Mouse (Mus musculus): ENCODE results near the gene Kcnh6. TPM values are rescaled to one million over a fixed set of nuclear protein-coding genes. Genes with fewer than 3 reads are reported as not detected.
"Not testable (repeated sequence)": the region's sequence is repeated elsewhere in the genome, so short reads cannot be mapped to it uniquely, and the experiment has no call there.

Gene Kcnh6
- polyA plus RNA-seq, 1 experiment from 2014 or later: 0.03 TPM

DNA sequence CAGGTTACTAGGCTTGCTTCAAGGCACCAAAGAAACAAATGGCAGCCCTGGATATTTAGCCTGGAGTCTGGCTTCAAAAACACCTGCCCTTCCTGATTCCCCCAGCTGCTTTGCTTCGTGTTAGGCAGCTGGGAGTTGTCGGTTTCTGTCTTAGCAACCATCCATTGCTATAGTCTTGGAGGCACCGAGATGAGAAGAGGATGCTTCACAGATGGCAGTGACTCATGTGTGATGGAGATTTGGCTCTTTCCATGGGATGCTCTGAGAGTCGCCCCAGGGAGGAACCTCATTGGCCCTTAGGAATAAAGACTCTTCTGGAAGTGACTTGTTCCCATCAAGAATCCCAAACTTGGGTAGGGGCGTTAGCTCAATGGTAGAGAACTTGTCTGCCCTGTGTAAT lies 8.5 kb downstream of the Kcnh6 start:
- Histone ChIP-seq H3K4me2 (no peak overlapping the region), H3K27ac (no peak overlapping the region), H3K4me1 (replicated peaks) (0 out of 2 replicates have a peak, but pooled peaks cover 7% of the 10 kb centered on the region), H3K9ac (no peak overlapping the region), H3K36me3 (no peaks in the 10 kb centered on the region), H3K9me3 (replicated peaks) (no peaks in the 10 kb centered on the region), H3K27me3 (peaks cover 93% of the 10 kb centered on the region), H3K4me3 (replicated peaks) (no peak overlapping the region)
- 57% methylated on average over 5 of the region's 5 CpGs for WGBS (ENCODE audit: insufficient replicate concordance)
- DNase-seq (no peak), ATAC-seq (ENCODE audit: low read depth) (no peak)

DNA sequence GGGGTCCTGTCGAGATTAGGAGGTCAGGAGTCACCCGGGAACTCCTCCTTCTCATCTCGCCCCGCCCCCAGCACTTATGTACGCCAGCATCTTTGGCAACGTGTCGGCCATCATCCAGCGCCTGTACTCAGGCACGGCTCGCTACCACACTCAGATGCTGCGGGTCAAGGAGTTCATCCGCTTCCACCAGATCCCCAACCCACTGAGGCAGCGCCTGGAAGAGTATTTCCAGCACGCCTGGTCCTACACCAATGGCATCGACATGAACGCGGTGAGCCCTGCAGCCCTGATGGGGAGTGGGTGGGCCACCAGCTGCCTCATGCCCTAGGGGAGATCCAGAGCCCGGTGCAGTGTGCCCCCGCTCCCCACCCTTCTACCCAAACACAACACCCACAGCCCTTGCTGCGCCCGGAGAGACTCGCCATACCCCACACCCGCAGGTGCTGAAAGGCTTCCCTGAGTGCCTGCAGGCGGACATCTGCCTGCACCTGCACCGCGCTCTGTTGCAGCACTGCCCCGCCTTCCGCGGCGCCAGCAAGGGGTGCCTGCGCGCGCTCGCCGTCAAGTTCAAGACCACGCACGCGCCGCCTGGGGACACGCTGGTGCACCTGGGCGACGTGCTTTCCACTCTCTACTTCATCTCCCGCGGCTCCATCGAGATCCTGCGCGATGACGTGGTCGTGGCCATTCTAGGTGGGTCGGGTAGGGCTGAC lies 12.3 kb downstream of the Kcnh6 start:
- H3K27me3 ChIP-seq: peaks cover 95% of the 10 kb centered on the region
- 3% methylated on average over 50 of the region's 50 CpGs for WGBS (ENCODE audit: insufficient replicate concordance)
- no peak overlapping the region for H3K4me3 ChIP-seq (replicated peaks)
- H3K9me3 ChIP-seq (replicated peaks): no peaks in the 10 kb centered on the region
- no peaks in the 10 kb centered on the region for H3K36me3 ChIP-seq
- ATAC-seq (ENCODE audit: low read depth) (no peak), DNase-seq (no peak)
- no peak overlapping the region for H3K9ac ChIP-seq
- no peak overlapping the region for H3K4me2 ChIP-seq
- H3K4me1 ChIP-seq (replicated peaks): 0 out of 2 replicates have a peak, but pooled peaks cover 7% of the 10 kb centered on the region
- H3K27ac ChIP-seq: no peak overlapping the region

DNA sequence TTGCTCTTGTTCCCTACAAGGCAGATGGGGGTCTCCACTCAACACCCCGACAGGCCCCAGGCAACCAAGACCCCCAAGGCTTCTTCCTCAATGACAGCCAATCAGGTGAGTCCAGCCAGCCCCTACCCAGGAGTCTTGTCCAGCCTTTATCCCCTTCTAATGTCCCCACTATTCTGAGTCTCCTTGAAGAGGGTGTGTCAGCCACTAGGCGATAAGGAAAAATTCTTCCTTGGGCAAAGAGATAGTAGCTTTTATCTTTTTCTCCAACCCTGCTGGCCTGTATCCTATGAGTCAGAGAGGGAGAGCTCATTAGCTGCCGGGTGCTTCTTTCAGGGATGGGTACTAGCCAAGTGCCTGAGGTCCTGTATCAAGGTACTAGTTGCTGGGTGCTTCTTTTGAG lies 17.9 kb downstream of the Kcnh6 start:
- H3K27ac ChIP-seq: no peak overlapping the region
- H3K4me1 ChIP-seq (replicated peaks): peaks cover 20% of the 10 kb centered on the region
- no peak overlapping the region for H3K4me3 ChIP-seq (replicated peaks)
- no peak for DNase-seq
- peaks cover 10% of the 10 kb centered on the region for H3K36me3 ChIP-seq
- peaks cover 51% of the 10 kb centered on the region for H3K27me3 ChIP-seq
- WGBS (ENCODE audit: insufficient replicate concordance): 34% methylated on average over 3 of the region's 3 CpGs
- H3K9ac ChIP-seq: no peak overlapping the region
- no peaks in the 10 kb centered on the region for H3K9me3 ChIP-seq (replicated peaks)
- peak; percentile 73 for ATAC-seq (ENCODE audit: low read depth)
- H3K4me2 ChIP-seq: no peak overlapping the region

DNA sequence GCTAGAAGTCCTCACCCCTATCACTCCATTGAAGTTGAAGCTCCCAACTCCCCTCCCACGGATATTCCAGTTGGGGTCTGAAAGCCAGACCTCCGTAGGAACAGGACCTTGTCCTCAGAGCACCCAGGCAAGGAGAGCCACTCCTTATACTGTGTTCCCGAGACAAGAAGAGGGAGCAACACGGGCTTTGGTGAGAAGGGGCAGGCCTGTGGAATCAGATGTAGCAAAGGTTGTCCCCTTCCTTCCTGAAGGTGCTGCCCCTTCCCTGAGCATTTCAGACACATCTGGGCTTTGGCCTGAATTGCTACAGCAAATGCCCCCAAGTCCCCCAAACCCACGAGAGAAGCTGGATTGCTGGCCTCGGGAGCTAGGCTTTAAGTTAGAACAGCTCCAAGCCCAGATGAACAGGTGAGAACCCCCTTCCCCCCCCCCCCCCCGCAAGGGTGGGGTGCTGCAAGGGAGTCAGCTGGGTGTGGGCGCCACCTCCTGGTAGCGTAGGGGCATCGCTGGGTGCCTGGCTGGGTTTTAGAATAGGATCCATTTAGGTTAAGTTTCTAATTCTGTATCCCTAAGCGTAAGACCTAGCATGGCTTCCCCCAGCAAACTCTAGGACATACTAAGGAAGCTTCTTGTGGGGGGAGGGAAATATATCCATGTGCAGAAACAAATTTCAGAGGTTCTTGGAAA lies 18.7 kb downstream of the Kcnh6 start:
- Histone ChIP-seq H3K27ac (no peak overlapping the region), H3K9me3 (replicated peaks) (no peaks in the 10 kb centered on the region), H3K27me3 (peaks cover 43% of the 10 kb centered on the region), H3K4me3 (replicated peaks) (no peak overlapping the region), H3K4me2 (peak overlapping the region; percentile 12; the same call in 1 of the 2 replicates), H3K36me3 (peaks cover 10% of the 10 kb centered on the region), H3K9ac (0 out of 2 replicates have a peak overlapping the region, but pooled peaks have one; percentile 22), H3K4me1 (replicated peaks) (peaks cover 20% of the 10 kb centered on the region)
- ATAC-seq (ENCODE audit: low read depth) (peak; percentile 48; the same call in 1 of the 2 replicates), DNase-seq (peak; percentile 30)
- WGBS (ENCODE audit: insufficient replicate concordance): 23% methylated on average over 11 of the region's 11 CpGs

DNA sequence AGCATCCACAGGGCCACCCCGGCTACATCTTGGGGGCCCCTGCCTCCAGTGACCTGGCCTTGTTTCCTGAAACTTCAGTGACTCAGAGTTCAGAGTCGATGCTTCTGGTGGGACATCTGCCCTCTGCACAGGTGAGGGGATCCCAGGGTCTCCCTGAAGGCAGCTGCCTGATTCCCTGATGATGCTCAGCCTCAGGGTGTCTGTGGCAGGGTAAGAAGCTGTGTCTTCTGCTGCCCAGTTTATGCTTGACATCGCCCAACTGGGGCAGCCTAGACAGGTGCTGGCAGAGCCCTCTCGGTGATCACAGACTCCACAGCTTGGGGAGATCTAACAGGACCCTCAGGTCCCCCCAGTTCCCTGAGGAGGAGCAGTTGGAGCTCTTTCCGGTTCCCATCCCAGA lies 19.7 kb downstream of the Kcnh6 start:
- Histone ChIP-seq H3K4me2 (no peak overlapping the region), H3K36me3 (peaks cover 10% of the 10 kb centered on the region), H3K4me3 (replicated peaks) (no peak overlapping the region), H3K27ac (no peak overlapping the region), H3K9me3 (replicated peaks) (no peaks in the 10 kb centered on the region), H3K4me1 (replicated peaks) (peaks cover 20% of the 10 kb centered on the region), H3K27me3 (peaks cover 33% of the 10 kb centered on the region), H3K9ac (no peak overlapping the region)
- WGBS (ENCODE audit: insufficient replicate concordance): 86% methylated on average over 5 of the region's 5 CpGs
- DNase-seq: no peak
- ATAC-seq (ENCODE audit: low read depth): no peak

DNA sequence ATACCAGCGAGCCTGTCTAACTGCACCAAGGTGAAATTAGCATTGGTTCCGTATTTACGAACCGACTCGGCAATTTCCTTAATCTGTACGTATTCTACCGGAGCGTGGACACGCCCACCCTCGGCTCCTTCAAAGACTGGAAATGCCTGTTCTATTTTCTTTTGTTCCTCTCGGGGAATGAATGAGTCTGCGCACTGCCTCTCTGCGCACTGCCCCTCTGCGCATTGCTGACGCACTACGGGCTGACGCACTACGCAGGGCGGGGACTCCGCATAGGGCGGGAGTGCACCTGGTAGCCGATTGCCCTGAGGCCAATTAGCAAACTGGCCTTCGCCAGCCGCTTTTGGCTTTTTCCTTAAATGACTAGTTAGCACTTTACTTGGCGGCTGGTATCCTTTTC lies 24.1 kb downstream of the Kcnh6 start:
- H3K9ac ChIP-seq: peak overlapping the region; percentile 66
- peaks cover 29% of the 10 kb centered on the region for H3K4me1 ChIP-seq (replicated peaks)
- H3K9me3 ChIP-seq (replicated peaks); H3K36me3 ChIP-seq; H3K27ac ChIP-seq; H3K27me3 ChIP-seq; ATAC-seq (ENCODE audit: low read depth): not testable (repeated sequence)
- peak overlapping the region; percentile 60 for H3K4me3 ChIP-seq (replicated peaks)
- peak; percentile 26 for DNase-seq
- WGBS (ENCODE audit: insufficient replicate concordance): 11% methylated on average over 9 of the region's 25 CpGs
- peak overlapping the region; percentile 54 for H3K4me2 ChIP-seq

DNA sequence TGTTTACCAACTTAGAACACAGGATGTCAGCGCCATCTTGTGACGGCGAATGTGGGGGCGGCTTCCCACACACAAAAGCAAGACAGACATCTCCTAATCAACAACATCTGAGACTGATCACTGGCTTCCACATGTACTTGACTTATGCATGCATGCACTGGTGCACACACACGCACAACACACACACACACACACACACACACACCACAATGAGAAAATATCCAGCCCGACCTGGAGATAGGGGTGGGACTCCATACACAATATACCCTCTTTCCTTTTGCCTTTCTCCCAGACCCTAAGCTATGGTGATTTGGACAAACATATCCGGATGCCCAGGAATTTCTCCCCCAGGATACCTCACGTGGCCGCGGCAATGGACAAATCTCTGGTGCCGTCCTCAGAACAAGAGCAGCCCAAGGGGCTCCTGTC lies 25.6 kb downstream of the Kcnh6 start:
- no peaks in the 10 kb centered on the region for H3K9me3 ChIP-seq (replicated peaks)
- DNase-seq (no peak), ATAC-seq (ENCODE audit: low read depth) (peak; percentile 6; the same call in 1 of the 2 replicates)
- peak overlapping the region; percentile 88 for H3K27ac ChIP-seq
- peak overlapping the region; percentile 45 for H3K4me3 ChIP-seq (replicated peaks)
- 39% methylated on average over 11 of the region's 11 CpGs for whole genome bisulfite sequencing (ENCODE audit: insufficient replicate concordance)
- no peaks in the 10 kb centered on the region for H3K36me3 ChIP-seq
- no peaks in the 10 kb centered on the region for H3K27me3 ChIP-seq
- H3K4me2 ChIP-seq: peak overlapping the region; percentile 63
- H3K4me1 ChIP-seq (replicated peaks): peaks cover 36% of the 10 kb centered on the region
- H3K9ac ChIP-seq: peak overlapping the region; percentile 66

DNA sequence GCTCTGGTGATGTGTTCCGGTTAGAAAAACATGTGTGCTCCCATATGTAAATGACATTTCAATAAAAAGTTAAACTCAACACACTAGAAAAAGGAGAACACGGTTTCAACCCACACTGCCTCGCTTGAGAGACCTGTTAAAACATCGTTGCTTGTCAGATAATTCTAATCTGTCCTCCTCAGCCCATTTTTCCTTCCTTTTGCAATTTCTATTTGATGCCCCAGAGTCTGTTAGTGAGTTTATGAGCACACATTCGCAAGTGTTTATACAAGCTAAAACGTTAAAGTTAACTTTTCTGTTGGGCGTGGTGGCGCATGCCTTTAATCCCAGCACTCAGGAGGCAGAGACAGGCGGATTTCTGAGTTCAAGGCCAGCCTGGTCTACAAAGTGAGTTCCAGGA lies 27.1 kb downstream of the Kcnh6 start:
- Histone ChIP-seq H3K27me3 (no peaks in the 10 kb centered on the region), H3K9me3 (replicated peaks) (no peaks in the 10 kb centered on the region), H3K9ac (peak overlapping the region; percentile 66; the same call in 1 of the 2 replicates), H3K36me3 (no peaks in the 10 kb centered on the region), H3K4me1 (replicated peaks) (peaks cover 49% of the 10 kb centered on the region), H3K27ac (peak overlapping the region; percentile 88), H3K4me2 (no peak overlapping the region), H3K4me3 (replicated peaks) (no peak overlapping the region)
- 53% methylated on average over 9 of the region's 9 CpGs for WGBS (ENCODE audit: insufficient replicate concordance)
- ATAC-seq (ENCODE audit: low read depth) (no peak), DNase-seq (no peak)

DNA sequence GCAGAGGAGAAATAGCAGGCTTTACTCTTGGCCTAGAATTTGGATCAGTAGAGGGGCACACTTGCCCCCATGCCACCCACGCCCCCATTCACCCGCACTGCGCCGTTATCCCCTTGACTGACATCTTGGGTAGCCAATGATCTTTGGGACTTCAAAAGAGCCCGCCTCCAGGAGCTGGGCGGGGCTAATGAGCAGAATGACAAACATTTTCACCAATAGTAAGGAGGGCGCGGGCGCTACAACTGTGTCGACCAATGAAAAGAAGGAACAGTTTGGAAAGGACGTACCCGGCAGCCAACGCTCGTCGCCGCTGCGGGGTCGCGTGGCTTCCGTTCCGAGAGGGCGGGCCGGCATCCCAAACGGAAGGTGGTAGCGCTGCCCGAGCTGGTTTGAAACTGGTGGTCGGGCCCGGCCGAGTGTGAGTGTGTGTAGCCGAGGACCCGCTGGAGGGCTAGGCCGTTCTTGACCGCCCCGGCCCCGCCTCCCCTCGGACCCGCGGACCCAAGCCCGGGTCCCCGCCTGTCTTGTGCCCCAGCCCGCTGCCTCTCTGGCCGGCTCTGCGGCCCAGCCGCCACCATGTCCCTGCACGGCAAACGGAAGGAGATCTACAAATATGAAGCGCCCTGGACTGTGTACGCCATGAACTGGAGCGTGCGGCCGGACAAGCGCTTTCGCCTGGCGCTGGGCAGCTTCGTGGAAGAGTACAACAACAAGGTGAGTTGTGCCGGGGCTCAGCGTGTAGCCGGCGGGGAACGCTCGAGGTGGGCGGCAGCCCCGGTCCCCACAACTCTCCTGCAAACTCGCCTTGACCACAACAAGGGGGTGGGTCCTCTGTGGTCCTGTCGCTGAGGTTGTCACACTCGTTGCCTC lies 28.9 kb downstream of the Kcnh6 start, which contains the start of gene Dcaf7:
Dcaf7 (plus strand) TSS at position 325 of the 870 bp plus-strand sequence.
- no peaks in the 10 kb centered on the region for H3K9me3 ChIP-seq (replicated peaks)
- no peaks in the 10 kb centered on the region for H3K36me3 ChIP-seq
- WGBS (ENCODE audit: insufficient replicate concordance): under 1% methylated on average over 66 of the region's 66 CpGs
- H3K9ac ChIP-seq: peak within 1 kb of the TSS; percentile 96
- DNase-seq (peak; percentile 96), ATAC-seq (ENCODE audit: low read depth) (peak; percentile 98)
- H3K4me3 ChIP-seq (replicated peaks): peak within 1 kb of the TSS; percentile 95
- peaks cover 56% of the 10 kb centered on the region for H3K4me1 ChIP-seq (replicated peaks)
- H3K27me3 ChIP-seq: no peaks in the 10 kb centered on the region
- peak within 1 kb of the TSS; percentile 88 for H3K27ac ChIP-seq
- H3K4me2 ChIP-seq: peak within 1 kb of the TSS; percentile 83

DNA sequence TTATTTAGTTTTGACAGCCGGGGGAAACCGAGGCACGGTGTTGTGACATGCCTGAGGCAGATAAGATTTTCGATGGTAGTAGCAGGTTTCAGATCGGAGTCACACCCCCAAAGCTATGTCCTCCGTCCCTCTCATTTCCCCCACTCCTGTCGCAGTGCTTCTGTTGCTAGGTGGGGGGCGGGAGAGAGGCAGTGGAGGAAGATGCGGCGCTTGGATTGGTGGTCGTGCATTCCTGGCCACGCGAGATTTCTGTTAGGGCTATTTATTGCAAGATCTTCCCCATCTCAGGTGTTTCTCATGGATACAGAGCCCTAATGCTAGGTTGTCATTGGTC lies 29.5 kb downstream of the Kcnh6 start:
- Histone ChIP-seq H3K4me2 (peak overlapping the region; percentile 83), H3K36me3 (no peaks in the 10 kb centered on the region), H3K9me3 (replicated peaks) (no peaks in the 10 kb centered on the region), H3K4me1 (replicated peaks) (peaks cover 56% of the 10 kb centered on the region), H3K27me3 (no peaks in the 10 kb centered on the region), H3K9ac (peak overlapping the region; percentile 96), H3K27ac (peak overlapping the region; percentile 88), H3K4me3 (replicated peaks) (peak overlapping the region; percentile 95)
- ATAC-seq (ENCODE audit: low read depth) (no peak), DNase-seq (peak; percentile 37)
- 0% methylated on average over 13 of the region's 13 CpGs for WGBS (ENCODE audit: insufficient replicate concordance)

DNA sequence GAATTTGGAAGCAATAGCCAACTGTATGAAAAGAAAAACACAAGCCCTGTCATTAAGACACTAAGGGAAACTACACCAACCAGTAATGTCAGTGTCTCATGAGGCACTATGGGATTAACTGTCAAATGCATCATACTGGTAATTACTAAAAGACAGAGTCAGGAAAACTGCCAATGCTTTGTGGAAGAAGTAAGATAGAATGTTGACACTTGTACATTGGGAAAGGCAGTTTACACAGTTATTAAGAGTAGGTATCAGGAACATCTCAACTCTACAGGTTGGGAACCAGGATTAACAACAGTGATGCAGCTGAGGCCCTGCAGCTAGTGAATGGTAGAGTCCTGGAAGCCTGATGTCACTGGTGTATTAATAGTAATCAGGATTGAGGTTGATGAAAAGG lies 36.4 kb downstream of the Kcnh6 start:
- H3K4me2 ChIP-seq: no peak overlapping the region
- no peak for ATAC-seq (ENCODE audit: low read depth)
- H3K36me3 ChIP-seq: peaks cover 26% of the 10 kb centered on the region
- H3K27me3 ChIP-seq: no peaks in the 10 kb centered on the region
- no peak overlapping the region for H3K9ac ChIP-seq
- peaks cover 38% of the 10 kb centered on the region for H3K4me1 ChIP-seq (replicated peaks)
- no peak for DNase-seq
- no peak overlapping the region for H3K27ac ChIP-seq
- no peak overlapping the region for H3K4me3 ChIP-seq (replicated peaks)
- no peaks in the 10 kb centered on the region for H3K9me3 ChIP-seq (replicated peaks)
